Mouse (Mus musculus) adrenal gland, postnatal 25 days (tissue): Measurements from ENCODE around the gene Chrna5. TPM values are rescaled to one million over a fixed set of nuclear protein-coding genes. Genes with fewer than 3 reads are reported as not detected.
"Not testable (repeated sequence)": the region's sequence is repeated elsewhere in the genome, so short reads cannot be mapped to it uniquely, and the experiment has no call there.

Source experiments
- DNase-seq: peaks from one replicate; pipeline ENCODE4 v3.0.0; 2021; ENCODE audit warnings: mixed read lengths
- long read RNA-seq: library from polyadenylated mRNA; stranded (forward); transcript quantifications from one replicate; pipeline ENCODE4 v2.0.0, GENCODE M21; 2021
- total RNA-seq: library from RNA; stranded (reverse); gene quantifications from 2 replicates; pipeline ENCODE4 v1.2.3, GENCODE M21; 2021

Chrna5 gene
- 0.86 and 0.88 TPM in 2 replicates for total RNA-seq
- long read RNA-seq, partial matches to known transcripts = 0 of 1 reads
- long read RNA-seq, other reads (novel, unspliced or antisense) = 0 of 1 reads

- no peak for DNase-seq
Measured at GRCm38 (mm10) chr9:54980674-54981073, at the start of gene Chrna5. Chrna5 (plus strand) TSS chr9:54980880.

- DNase-seq = no peak
Measured at GRCm38 (mm10) chr9:54931765-54932164, 48.9 kb upstream of the Chrna5 start.

- no peak for DNase-seq
Measured at GRCm38 (mm10) chr9:54932379-54932778, 48.3 kb upstream of the Chrna5 start.

GRCm38 (mm10) chr9:54942071-54942470 is 38.6 kb upstream of the Chrna5 start:
- DNase-seq = no peak

- no peak for DNase-seq
Measured at GRCm38 (mm10) chr9:54944467-54944866, 36.2 kb upstream of the Chrna5 start.

GRCm38 (mm10) chr9:54946256-54946655 is 34.4 kb upstream of the Chrna5 start:
- no peak for DNase-seq

GRCm38 (mm10) chr9:54949465-54949864 is 31.2 kb upstream of the Chrna5 start:
- no peak for DNase-seq

GRCm38 (mm10) chr9:54950162-54950561 is 30.5 kb upstream of the Chrna5 start:
- DNase-seq = not testable (repeated sequence)

GRCm38 (mm10) chr9:54950575-54951321 is 29.9 kb upstream of the Chrna5 start, which contains the start of the genes Psma4 and AY074887:
Psma4 (plus strand) TSS chr9:54950790.
AY074887 (minus strand) TSS chr9:54950998.
- DNase-seq = peak; percentile 94

GRCm38 (mm10) chr9:54961059-54961458 is 19.6 kb upstream of the Chrna5 start:
- DNase-seq = no peak

GRCm38 (mm10) chr9:54963669-54964068 is 17.0 kb upstream of the Chrna5 start:
- no peak for DNase-seq

GRCm38 (mm10) chr9:54969972-54970637 is 10.6 kb upstream of the Chrna5 start:
- DNase-seq = no peak

GRCm38 (mm10) chr9:54981291-54982191 is 861 bp downstream of the Chrna5 start:
- peak; percentile 33 for DNase-seq

GRCm38 (mm10) chr9:54982401-54982800 is 1.7 kb downstream of the Chrna5 start:
- DNase-seq = no peak

GRCm38 (mm10) chr9:54990362-54990761 is 9.7 kb downstream of the Chrna5 start:
- DNase-seq = no peak

GRCm38 (mm10) chr9:54994381-54994780 is 13.7 kb downstream of the Chrna5 start:
- no peak for DNase-seq

- DNase-seq = no peak
Measured at GRCm38 (mm10) chr9:54995645-54996044, 15.0 kb downstream of the Chrna5 start.

- DNase-seq = no peak
Measured at GRCm38 (mm10) chr9:55003609-55004008, 22.9 kb downstream of the Chrna5 start.

GRCm38 (mm10) chr9:55009692-55010091 is 29.0 kb downstream of the Chrna5 start:
- no peak for DNase-seq

GRCm38 (mm10) chr9:55010588-55011350 is 30.1 kb downstream of the Chrna5 start:
- DNase-seq = no peak

- no peak for DNase-seq
Measured at GRCm38 (mm10) chr9:55016926-55017325, 36.2 kb downstream of the Chrna5 start.

GRCm38 (mm10) chr9:55023326-55023725 is 42.6 kb downstream of the Chrna5 start:
- DNase-seq = no peak
